Mouse (Mus musculus) small intestine, adult 2 months (tissue): ENCODE measurements around the gene Elovl5.

Experiments
- CTCF ChIP-seq: fragments of 200-500 bp; IDR thresholded peaks from 2 replicates; pipeline ENCODE4 v1.5.1; 2012; ENCODE audit warnings: low read depth, mild to moderate bottlenecking, control low read depth, inconsistent platforms, low read length, moderate library complexity, mixed read lengths; ENCODE audit not compliant: insufficient replicate concordance, insufficient read length; ENCODE audit errors: extremely low read depth
- POLR2A ChIP-seq: fragments of 200-500 bp; IDR thresholded peaks from 2 replicates; pipeline ENCODE4 v1.6.1; 2012; ENCODE audit warnings: low read depth, mild to moderate bottlenecking, control low read depth, inconsistent platforms, low read length, moderate library complexity

DNA sequence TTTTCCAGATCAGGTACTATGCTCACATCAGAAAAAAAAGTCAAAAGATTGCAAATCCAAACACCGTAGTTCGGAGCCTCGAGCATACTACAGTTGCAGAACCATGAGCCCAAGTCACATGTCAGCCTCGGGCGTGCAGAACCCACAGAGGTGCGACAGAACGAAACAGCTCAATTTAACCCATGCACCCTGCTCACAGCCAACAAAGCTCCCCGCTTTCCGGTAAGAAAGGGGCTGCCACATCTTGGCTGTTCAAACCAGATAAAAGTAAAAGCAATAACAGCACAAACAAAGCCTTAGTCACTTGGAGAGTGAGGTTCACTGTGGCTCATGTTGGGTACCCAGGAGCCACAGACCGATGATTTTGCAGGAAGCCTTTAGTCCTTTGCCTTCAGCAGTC lies 93.5 kb downstream of the Elovl5 start:
- no peak for TF ChIP-seq POLR2A
- no peak for TF ChIP-seq CTCF
